Mouse (Mus musculus) G1E (cell line): ENCODE measurements around the gene Rap1gap. TPM values are rescaled to one million over a fixed set of nuclear protein-coding genes. Genes with fewer than 3 reads are reported as not detected.

Experiments
- ATAC-seq: 2 replicates; pipeline ENCODE4 v1.8.0; 2016; ENCODE audit warnings: mild to moderate bottlenecking; ENCODE audit not compliant: insufficient number of reproducible peaks, poor library complexity, low FRiP score, severe bottlenecking; ENCODE audit errors: extremely low read depth
- DNase-seq: peaks from one replicate; pipeline ENCODE4 v3.0.0; 2012; ENCODE audit warnings: low spot score
- H3K27me3 ChIP-seq: 2 replicates; pipeline ENCODE4 v1.6.1; 2012; ENCODE audit warnings: mild to moderate bottlenecking, low read length, inconsistent platforms; ENCODE audit not compliant: insufficient read depth
- H3K36me3 ChIP-seq: replicated peaks from 2 replicates; pipeline ENCODE3; 2012; ENCODE audit warnings: mild to moderate bottlenecking, inconsistent platforms
- H3K4me1 ChIP-seq: 2 replicates; pipeline ENCODE4 v1.6.1; 2012; ENCODE audit warnings: low read depth, low read length, inconsistent platforms, mixed read lengths; ENCODE audit not compliant: insufficient read depth
- H3K4me3 ChIP-seq: 2 replicates; pipeline ENCODE4 v1.5.1; 2012; ENCODE audit warnings: low read depth, mild to moderate bottlenecking, inconsistent platforms, low read length, moderate library complexity, mixed read lengths
- H3K9me3 ChIP-seq: replicated peaks from 2 replicates; pipeline ENCODE4 v1.6.1; 2012; ENCODE audit warnings: inconsistent platforms
- CTCF ChIP-seq: IDR thresholded peaks from 2 replicates; pipeline ENCODE4 v1.5.1; 2012; ENCODE audit warnings: low read depth, low read length, inconsistent platforms, mixed read lengths
- GATA1 ChIP-seq: IDR thresholded peaks from 2 replicates; pipeline ENCODE4 v1.6.1; 2012; ENCODE audit warnings: borderline replicate concordance, low read length, inconsistent platforms, mixed read lengths
- GATA2 ChIP-seq: IDR thresholded peaks from 2 replicates; pipeline ENCODE4 v1.6.1; 2012; ENCODE audit warnings: low read depth, low read length, inconsistent platforms, borderline replicate concordance
- POLR2AphosphoS5 ChIP-seq: IDR thresholded peaks from 2 replicates; pipeline ENCODE4 v1.6.1; 2012; ENCODE audit warnings: low read depth, low read length, inconsistent platforms; ENCODE audit not compliant: insufficient replicate concordance
- TAL1 ChIP-seq: conservative IDR thresholded peaks from 2 replicates; pipeline ENCODE4 v1.6.1; 2012; ENCODE audit warnings: low read depth, low read length, inconsistent platforms, mixed read lengths
- polyA plus RNA-seq: library from polyadenylated mRNA; stranded (reverse); fragments of >175 nt; gene quantifications from 2 replicates; pipeline ENCODE4 v1.2.3, GENCODE M21; 2012
- total RNA-seq, 2 experiments: library from RNA; stranded (forward) in 1 of 2; stranded (reverse) in 1 of 2; fragments of 200-1000 nt in 1 of 2; fragments of >200 nt in 1 of 2; fragmentation: Nextera tagmentation in 1 of 2; gene quantifications; 2 replicates each; pipeline ENCODE4 v1.2.3; 2014 to 2017

The Rap1gap gene
- not detected in 2 replicates for total RNA-seq (2014; fragmentation: Nextera tagmentation)
- not detected in 2 replicates for total RNA-seq (2017)
- not detected in 2 replicates for polyA plus RNA-seq

DNA sequence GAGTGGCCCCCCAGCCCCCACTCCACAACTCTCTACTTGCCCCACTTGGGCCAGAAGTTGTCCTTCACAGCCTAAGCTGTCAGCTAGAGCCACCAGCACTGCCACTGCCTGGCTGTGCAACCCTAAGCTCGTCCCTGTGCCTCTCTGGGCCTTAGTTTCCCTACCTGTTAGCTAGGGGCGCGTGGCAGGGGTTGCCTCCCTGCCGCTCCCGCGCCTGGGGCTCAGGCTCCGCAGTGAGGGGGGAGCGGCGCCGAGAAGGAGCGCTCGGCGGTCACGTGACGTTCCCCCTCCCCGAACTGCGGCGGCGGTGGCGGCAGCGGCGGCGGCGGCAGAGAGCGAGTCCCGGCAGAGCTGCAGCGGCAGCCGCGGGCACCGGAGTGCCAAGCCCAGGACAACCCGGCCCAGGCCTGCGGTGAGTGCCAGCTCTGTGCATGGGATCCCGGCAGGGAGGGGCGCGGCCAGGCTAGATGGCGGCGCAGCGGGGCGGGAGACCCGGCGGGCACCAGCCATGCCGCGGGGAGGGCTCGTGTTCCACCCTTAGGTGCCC, at the start of gene Rap1gap:
TSS of gene Rap1gap (plus strand) at position 294 of the 547 bp plus-strand sequence.
- DNase-seq = no peak
- TF ChIP-seq POLR2AphosphoS5 (no peak), CTCF (no peak), GATA1 (no peak), GATA2 (no peak), TAL1 (no peak)
- Histone ChIP-seq H3K9me3 (no peaks in the 10 kb centered on the region), H3K4me1 (no peaks in the 10 kb centered on the region; the same call in 1 of the 2 replicates), H3K27me3 (peaks cover 40% of the 10 kb centered on the region), H3K36me3 (peaks cover 4% of the 10 kb centered on the region), H3K4me3 (no peak within 1 kb of the TSS)
- no peak for ATAC-seq

DNA sequence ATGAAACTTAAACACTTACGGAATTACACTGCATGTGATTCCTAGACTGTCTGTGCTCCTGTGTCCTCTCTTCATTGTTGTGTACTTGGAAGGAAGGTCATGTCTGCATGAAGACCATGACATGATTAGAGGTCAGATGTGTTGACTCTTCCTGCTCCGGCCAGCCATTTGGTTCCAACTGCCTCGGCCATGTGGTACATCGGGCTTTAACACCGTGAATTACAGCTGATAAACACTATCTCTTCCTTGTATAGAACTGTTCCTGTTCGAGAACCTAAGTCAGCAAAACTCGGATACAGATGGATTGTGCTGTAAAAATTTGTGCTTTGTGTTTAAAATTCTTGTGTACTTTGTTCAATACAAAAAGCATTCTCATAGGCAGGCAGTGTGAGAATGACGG, 41.7 kb upstream of the Rap1gap start:
- H3K4me3 ChIP-seq = no peak overlapping the region
- no peaks in the 10 kb centered on the region for H3K9me3 ChIP-seq
- H3K4me1 ChIP-seq = no peaks in the 10 kb centered on the region
- H3K36me3 ChIP-seq = peaks cover 97% of the 10 kb centered on the region
- ATAC-seq (no peak), DNase-seq (no peak)
- no peak for TF ChIP-seq POLR2AphosphoS5
- TF ChIP-seq TAL1 = no peak
- TF ChIP-seq CTCF = no peak
- H3K27me3 ChIP-seq = no peaks in the 10 kb centered on the region

DNA sequence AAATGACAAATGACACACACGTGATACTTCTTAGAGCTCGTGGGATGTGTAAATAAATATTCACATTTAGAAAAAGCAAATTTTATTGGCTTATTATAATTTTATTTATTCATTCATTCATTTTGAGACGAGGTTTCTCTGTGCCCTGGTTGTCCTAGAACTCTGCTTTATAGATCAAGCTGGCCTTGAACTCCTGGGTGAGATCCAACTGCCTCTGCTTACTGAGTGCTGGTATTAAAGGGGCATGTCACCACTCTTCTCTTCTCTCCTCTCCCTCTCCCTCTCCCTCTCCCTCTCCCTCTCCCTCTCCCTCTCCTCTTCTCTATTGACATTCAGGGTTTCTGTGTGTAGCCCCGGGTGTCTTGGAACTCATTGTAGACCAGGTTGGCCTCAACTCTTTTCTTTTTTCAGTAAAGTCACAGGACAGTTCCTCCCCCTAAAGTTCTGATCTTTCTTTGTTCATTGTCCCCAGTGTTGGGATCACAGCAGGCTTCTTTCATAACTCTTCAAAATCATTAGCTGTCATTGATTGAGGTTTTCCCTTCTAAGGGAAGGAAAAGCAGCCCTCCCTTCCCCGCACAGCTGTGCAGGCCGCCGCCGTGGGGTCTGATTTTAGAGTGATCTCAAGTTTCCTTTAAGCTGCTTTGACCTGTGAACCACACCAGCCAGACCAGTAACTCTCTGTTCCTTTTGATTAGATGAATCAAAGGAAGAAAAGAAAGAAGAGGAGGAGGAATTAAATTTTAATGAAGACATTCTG, 36.9 kb upstream of the Rap1gap start:
- H3K9me3 ChIP-seq = no peaks in the 10 kb centered on the region
- no peak overlapping the region for H3K4me3 ChIP-seq
- no peak for TF ChIP-seq CTCF
- no peak for TF ChIP-seq GATA1
- no peak for TF ChIP-seq POLR2AphosphoS5
- no peak for TF ChIP-seq GATA2
- TF ChIP-seq TAL1 = no peak
- H3K27me3 ChIP-seq = no peaks in the 10 kb centered on the region
- H3K36me3 ChIP-seq = peaks cover 97% of the 10 kb centered on the region
- H3K4me1 ChIP-seq = no peaks in the 10 kb centered on the region
- DNase-seq = no peak
- no peak for ATAC-seq

DNA sequence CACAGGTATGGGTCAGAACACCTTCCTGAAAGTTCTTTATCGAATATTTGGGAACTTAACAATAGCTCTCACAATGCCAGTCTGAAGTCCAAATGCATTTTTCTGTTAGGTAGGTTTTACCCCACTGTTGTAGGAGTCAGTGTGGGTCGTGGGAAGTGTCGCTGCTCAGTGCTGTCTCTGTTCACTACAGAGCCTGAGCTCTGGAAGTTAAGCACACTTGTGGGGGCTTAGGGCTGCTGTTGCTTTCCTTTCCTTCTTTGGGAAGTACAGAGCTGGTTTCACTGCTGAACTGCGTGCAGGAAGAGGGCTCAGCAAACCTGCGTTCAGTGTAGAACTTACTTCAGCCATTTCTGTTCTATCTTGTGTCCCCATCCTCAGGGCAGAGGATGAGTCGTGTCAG, 36.1 kb upstream of the Rap1gap start:
- Histone ChIP-seq H3K36me3 (peaks cover 97% of the 10 kb centered on the region), H3K4me3 (no peak overlapping the region), H3K27me3 (no peaks in the 10 kb centered on the region), H3K4me1 (no peaks in the 10 kb centered on the region), H3K9me3 (no peaks in the 10 kb centered on the region)
- no peak for DNase-seq
- TF ChIP-seq GATA2 = no peak
- TF ChIP-seq CTCF = no peak
- no peak for TF ChIP-seq TAL1
- no peak for TF ChIP-seq POLR2AphosphoS5
- no peak for TF ChIP-seq GATA1
- ATAC-seq = no peak

DNA sequence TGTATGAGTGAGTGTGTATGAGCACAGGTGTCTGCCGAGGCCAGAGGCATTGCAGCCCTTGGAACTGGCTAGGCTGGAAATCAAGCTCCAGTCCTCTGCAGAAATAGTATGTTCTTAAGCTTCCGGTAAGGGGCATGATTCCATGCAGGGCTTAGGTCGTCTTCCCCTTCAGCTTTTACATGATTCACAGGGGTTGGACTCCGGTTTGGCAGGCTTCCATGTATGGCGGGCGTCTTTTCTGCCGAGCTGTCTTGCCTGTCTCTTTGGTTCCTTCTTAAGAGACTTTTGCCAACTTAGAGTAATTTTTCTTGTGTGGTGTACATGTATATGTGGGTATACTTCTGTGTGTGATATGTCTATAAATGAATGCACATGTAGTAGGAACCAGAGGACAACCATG, 35.2 kb upstream of the Rap1gap start:
- ATAC-seq = no peak
- DNase-seq = no peak
- no peak overlapping the region for H3K4me3 ChIP-seq
- no peaks in the 10 kb centered on the region for H3K27me3 ChIP-seq
- no peak for TF ChIP-seq TAL1
- no peak for TF ChIP-seq CTCF
- no peak for TF ChIP-seq GATA2
- no peak for TF ChIP-seq GATA1
- no peak for TF ChIP-seq POLR2AphosphoS5
- H3K36me3 ChIP-seq = peaks cover 96% of the 10 kb centered on the region
- no peaks in the 10 kb centered on the region for H3K4me1 ChIP-seq
- no peaks in the 10 kb centered on the region for H3K9me3 ChIP-seq

DNA sequence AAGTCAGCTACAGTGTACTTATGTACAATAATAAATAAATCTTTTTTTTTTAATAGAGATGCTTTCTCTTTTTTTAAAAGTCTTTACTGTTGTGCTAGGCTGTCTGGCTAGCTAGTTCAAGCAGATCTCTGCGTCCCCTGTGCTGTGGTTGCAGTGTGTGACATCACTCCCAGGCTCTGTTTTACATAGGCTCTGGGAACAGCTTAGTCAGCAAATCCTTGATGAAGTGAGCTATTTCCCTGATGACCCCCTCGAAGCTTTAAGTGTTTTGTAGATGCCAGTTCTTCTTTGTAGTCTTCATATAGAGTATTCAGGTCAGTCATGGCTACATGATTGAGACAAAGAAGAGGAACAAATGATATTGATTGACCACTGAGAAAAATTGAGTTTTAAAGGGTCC, 34.4 kb upstream of the Rap1gap start:
- no peaks in the 10 kb centered on the region for H3K4me1 ChIP-seq
- no peaks in the 10 kb centered on the region for H3K27me3 ChIP-seq
- peaks cover 95% of the 10 kb centered on the region for H3K36me3 ChIP-seq
- H3K4me3 ChIP-seq = no peak overlapping the region
- no peaks in the 10 kb centered on the region for H3K9me3 ChIP-seq
- no peak for ATAC-seq
- TF ChIP-seq POLR2AphosphoS5 = no peak
- TF ChIP-seq GATA1 = no peak
- no peak for TF ChIP-seq TAL1
- DNase-seq = no peak
